ENCODE assay signal across 21 mouse cellular contexts in genomic region chr3:146017521-146017920, GRCm38 (mm10).
"Had no signal": no experiment of that assay in that cellular context is flagged by ENCODE, and none has a peak within 500 bp of the region (broad histone marks: within the 10 kb centered on the region; RNA-seq: fewer than 3 reads in every experiment).

No protein-coding gene starts in this region.

- H3K27ac ChIP-seq: kidney, embryonic 15.5 days; limb, embryonic 12.5 days; limb, embryonic 15.5 days; liver, embryonic 14.5 days; midbrain, embryonic 13.5 days; neural tube, embryonic 12.5 days; stomach, embryonic 15.5 days had no signal

- DNase-seq: kidney, adult 11 months; kidney, adult 8-10 months; kidney, postnatal 10 days; kidney, postnatal 36 days; left cerebral cortex, postnatal 4 days; liver, postnatal 0 days; lung, embryonic 14.5 days; right cerebral cortex, postnatal 14 days; spleen, adult 18-20 months; thymus, postnatal 25 days had no signal

- H3K9me3 ChIP-seq: kidney, embryonic 15.5 days; limb, embryonic 12.5 days; limb, embryonic 15.5 days; midbrain, embryonic 13.5 days; neural tube, embryonic 12.5 days; stomach, embryonic 15.5 days had no signal

- H3K27me3 ChIP-seq: kidney, embryonic 15.5 days; limb, embryonic 12.5 days; limb, embryonic 15.5 days; megakaryocyte, embryonic 14.5 days; midbrain, embryonic 13.5 days; neural tube, embryonic 12.5 days; stomach, embryonic 15.5 days had no signal

- H3K4me1 ChIP-seq: kidney, embryonic 15.5 days; limb, embryonic 12.5 days; limb, embryonic 15.5 days; megakaryocyte, embryonic 14.5 days; neural tube, embryonic 12.5 days; stomach, embryonic 15.5 days had no signal

- H3K4me2 ChIP-seq: kidney, embryonic 15.5 days; limb, embryonic 12.5 days; limb, embryonic 15.5 days; liver, embryonic 11.5 days; lung, embryonic 14.5 days; midbrain, embryonic 13.5 days; neural tube, embryonic 12.5 days; stomach, embryonic 15.5 days had no signal

- H3K4me3 ChIP-seq: kidney, embryonic 15.5 days; limb, embryonic 12.5 days; limb, embryonic 15.5 days; megakaryocyte, embryonic 14.5 days; midbrain, embryonic 13.5 days; neural tube, embryonic 12.5 days; stomach, embryonic 15.5 days had no signal

- H3K9ac ChIP-seq: kidney, embryonic 15.5 days; limb, embryonic 12.5 days; limb, embryonic 15.5 days; liver, embryonic 14.5 days; liver, postnatal 0 days; lung, embryonic 14.5 days; midbrain, embryonic 13.5 days; neural tube, embryonic 12.5 days; stomach, embryonic 15.5 days had no signal

- ATAC-seq: liver, postnatal 0 days; lung, postnatal 0 days; midbrain, embryonic 13.5 days; midbrain, embryonic 16.5 days had no signal
